Mouse (Mus musculus): ENCODE measurements around the gene Pld3.

DNA sequence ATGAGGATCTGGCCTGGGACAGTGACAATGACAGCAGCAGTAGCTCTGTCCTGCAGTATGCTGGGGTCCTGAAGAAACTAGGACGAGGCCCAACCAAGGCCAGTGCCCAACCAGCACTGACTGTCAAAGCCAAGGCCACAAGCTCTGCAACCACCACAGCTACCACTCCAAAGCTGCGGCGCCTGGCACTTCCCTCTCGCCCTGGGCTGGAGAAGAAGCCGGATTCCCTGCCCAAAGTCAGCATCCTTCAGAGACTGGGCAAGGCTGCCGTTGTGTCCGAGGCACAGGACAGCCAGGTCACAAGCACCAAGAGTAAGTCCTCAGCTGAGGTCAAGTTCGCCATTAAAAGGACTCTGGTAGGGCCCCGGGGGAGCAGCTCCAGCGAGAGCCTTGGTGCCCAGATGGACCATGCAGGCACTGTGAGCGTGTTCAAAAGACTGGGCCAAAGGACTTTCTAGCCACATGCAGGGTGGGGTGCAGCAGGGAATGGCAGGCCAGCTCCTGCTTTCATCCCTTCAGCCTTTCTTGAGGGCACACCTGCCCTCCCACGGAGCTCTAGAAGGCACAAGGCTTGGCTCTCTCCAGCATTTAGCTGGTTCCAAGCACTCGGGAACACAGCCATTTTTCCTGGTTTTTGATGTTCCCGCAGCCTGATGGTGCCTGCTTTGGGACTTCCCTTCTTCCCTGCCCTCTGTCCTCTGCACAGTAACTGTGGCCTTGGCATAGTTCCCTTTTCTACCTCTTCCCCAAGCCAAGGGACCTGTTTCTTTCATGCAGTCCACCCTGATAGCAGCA is 27.6 kb upstream of the Pld3 start:
- TF ChIP-seq POLR2A (IDR thresholded peaks at IDR 0.05; ENCODE audit: low read depth, low read length) = no peak
- TF ChIP-seq CTCF (IDR thresholded peaks at IDR 0.05; ENCODE audit: extremely low read depth, insufficient read depth, insufficient read length, insufficient replicate concordance) = no peak

Measured in spleen, adult 2 months (tissue).